Mouse (Mus musculus): Measurements from ENCODE around the gene C2.
"Not testable (repeated sequence)": the region's sequence is repeated elsewhere in the genome, so short reads cannot be mapped to it uniquely, and the experiment has no call there.

C2 gene

GRCm38 (mm10) chr17:34902895-34903294 lies 4.8 kb upstream of the C2 start:
- DNase-seq: no peak

GRCm38 (mm10) chr17:34901948-34902347 lies 3.9 kb upstream of the C2 start:
- not testable (repeated sequence) for DNase-seq

DNA sequence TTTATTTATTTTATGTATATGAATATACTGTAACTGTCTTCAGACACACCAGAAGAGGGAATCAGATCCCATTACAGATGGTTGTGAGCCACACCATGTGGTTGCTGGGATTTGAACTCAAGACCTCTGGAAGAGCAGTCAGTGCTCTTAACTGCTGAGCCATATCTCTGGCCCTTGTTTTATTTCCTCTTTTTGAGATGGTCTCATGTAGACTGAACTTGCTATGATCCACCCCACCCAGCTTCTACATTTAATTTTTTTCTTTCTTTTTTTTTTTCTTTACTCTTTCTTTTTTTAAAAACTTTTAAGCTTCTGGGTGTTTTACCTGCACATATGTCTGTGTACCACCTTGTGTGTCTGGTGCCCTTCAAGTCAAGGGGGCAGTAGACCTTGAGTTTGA lies 2.8 kb upstream of the C2 start:
- not testable (repeated sequence) for DNase-seq

DNA sequence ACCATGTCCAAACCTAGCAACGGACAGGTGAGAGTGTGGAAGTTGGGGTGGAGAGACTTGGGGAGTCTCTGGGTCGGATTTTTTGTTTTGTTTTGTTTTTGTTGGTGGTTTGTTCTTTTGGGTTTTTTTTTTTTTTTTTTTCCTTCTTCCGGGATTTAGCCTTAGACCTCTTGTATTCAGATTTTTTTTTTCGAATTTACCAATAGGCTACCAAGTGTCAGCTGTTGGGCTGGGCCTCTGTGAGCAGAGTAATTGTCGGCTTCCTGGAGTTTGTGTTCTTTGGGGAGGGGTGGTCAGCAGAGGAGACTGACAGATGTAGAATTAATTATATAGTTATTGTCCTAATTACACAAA lies 1.8 kb upstream of the C2 start:
- DNase-seq: no peak

DNA sequence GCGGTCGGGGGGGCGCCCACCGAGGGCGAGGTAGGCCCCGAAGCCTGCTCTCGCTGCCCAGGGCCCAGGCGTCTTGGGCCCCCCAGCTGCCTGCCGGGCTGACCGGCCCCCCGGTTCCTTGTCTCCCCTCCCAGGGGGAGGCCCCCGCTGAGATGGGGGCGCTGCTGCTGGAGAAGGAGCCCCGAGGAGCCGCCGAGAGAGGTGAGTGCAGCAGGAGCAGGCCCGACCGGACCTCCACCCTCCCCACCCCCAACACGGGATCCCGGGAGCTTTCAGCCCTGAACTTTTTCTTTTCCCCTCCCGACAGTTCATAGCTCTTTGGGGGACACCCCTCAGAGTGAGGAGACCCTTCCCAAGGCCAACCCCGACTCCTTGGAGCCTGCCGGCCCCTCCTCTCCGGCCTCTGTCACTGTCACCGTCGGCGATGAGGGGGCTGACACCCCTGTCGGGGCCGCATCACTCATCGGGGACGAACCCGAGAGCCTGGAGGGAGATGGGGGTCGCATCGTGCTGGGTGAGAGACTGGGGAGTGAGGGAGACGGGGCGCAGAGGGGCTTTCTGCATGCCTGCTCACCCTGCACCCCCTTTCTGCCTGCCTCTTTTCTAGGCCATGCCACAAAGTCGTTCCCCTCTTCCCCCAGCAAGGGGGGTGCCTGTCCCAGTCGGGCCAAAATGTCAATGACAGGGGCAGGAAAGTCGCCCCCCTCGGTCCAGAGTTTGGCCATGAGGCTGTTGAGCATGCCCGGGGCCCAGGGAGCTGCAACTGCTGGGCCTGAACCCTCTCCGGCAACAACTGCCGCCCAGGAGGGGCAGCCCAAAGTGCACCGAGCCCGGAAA lies 1.2 kb upstream of the C2 start:
- DNase-seq: peak; percentile 28 to 33

GRCm38 (mm10) chr17:34898706-34899052 lies 614 bp upstream of the C2 start:
- no peak for DNase-seq

DNA sequence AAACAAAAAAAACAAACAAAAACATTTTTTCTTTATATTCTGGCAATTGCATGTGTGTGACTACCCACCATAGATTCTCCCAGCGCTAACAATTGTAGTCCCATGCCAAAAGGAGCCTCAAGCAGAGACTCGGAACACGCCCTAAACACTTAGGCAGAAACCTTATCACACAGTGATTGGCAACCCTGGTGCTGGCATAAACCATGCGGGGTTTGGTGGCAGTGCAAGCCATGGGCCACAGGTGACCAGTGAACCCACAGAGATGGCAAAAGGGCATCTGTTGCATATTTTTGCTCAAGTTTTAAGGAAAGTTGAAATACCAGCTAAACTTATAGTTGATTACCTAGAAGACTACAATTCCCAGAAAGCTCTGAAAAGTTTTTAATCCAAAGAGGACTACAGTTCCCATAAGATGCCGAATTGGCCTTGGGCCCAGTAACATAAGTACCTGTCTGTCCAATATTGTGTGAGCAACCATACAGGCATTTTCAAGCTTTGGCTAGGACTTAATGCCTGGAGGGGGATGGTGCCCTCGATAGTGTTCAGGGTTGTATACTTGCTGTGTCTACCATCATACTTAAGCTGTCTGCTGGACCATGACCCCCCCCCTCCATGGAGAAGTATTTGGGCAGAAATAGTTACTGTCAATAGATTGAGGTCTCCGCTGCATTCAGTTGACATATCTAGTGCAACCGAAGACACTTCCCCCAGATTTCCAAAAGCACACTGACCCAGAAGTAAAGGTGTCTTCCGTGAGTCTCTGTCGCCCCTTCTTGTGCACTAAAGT lies 499 bp downstream of the C2 start:
- peak; percentile 35 to 49 for DNase-seq

GRCm38 (mm10) chr17:34896366-34896765 lies 1.7 kb downstream of the C2 start:
- no peak for DNase-seq

DNA sequence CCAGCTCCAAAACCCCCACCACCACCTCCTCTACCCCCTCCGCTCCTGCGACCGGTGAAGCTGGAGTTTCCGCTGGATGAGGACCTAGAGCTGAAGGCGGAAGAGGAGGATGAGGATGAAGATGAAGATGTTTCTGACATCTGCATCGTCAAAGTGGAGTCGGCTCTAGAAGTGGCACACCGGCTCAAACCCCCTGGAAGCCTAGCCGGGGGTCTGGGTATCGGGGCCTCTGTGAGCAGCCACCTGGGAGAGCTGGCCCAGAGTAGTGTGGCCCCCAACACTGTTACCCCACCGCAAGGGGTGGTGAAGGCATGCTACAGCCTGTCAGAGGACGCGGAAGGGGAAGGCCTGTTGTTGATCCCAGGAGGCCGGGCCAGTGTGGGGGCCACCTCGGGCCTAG lies 2.3 kb downstream of the C2 start:
- DNase-seq: no peak

DNA sequence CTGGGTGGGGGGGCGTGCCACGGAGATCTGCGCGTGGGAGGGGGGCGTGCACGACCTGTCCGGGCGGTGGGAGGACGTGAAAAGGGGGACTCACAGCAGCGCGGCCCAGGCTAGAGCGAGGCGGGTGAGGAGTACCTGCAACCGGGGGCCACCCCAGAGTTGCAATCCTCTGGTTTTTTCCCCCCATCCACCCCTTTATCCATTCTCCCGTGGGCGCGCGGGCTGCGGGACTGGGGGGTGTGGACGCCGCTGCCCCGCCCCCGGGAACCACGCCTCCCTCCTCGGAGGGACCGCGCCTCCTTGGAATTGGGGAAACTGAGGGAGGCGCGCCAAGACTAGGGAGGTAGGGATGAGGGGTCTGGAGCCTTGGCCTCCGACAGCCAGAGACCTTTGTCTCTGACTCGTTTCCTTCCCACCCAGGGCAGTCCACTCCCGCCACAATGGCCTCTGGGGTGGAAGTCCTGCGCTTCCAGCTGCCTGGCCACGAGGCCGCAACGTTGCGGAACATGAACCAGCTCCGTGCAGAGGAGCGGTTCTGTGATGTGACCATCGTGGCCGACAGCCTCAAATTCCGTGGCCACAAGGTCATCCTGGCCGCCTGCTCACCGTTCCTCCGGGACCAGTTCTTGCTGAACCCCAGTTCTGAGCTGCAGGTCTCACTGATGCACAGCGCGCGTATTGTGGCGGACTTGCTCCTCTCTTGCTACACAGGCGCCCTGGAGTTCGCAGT lies 3.1 kb downstream of the C2 start:
- DNase-seq: peak; percentile 40 to 57

GRCm38 (mm10) chr17:34894074-34894597 lies 3.9 kb downstream of the C2 start:
- DNase-seq: peak; percentile 90 to 94

DNA sequence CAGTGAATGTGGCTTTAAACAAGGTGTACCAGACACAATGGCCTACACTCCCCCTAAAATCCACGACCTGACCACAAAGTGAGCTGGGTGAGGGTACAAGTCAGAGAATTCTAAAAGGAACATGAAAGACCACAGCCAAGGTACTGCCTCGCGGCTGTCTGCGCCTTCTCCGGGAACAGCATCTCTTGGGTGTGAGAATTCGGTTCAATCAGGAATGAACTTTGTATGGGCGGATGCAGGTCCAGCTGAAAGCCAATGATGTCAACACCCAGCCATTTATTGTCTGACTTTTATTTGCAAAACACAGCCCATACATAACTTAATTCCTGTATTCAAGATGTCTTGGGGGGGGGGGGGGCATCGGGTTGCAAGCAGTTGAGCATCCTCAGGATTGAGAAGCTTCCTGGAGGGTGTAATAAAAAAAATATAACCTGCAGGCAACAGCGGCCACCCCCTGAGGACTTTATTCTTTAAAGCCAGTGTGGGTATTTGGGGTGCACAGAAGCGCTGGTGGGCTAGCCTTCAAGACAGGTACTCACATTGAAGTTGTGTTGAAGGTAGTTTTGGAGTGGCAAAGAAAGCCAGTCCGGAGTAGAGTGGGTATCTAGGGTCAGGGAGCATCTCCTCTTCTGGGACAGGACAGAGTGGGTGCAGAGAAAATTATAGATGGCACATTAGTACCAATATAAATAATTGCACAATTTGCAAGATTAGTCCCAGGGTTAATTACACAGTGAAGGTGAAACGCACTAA lies 4.8 kb downstream of the C2 start:
- no peak for DNase-seq

DNA sequence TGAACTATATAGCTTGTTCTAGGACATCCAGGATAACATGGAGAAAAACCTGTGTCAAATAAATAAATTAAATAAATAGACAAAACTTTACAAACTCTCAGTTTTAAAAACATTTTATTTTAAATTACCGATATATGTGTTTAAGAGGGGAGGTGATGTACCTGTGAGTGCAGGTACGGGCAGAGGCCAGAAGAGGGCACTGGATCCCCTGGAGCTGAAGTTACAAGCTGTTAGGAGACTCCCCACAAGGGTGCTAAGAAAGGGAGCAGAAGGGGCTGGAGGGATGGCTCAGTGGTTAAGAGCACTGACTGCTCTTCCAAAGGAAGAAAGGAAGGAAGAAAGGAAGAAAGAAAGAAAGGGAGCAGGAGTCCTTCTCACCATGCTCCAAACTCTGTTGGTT lies 6.7 kb downstream of the C2 start:
- no peak for DNase-seq

DNA sequence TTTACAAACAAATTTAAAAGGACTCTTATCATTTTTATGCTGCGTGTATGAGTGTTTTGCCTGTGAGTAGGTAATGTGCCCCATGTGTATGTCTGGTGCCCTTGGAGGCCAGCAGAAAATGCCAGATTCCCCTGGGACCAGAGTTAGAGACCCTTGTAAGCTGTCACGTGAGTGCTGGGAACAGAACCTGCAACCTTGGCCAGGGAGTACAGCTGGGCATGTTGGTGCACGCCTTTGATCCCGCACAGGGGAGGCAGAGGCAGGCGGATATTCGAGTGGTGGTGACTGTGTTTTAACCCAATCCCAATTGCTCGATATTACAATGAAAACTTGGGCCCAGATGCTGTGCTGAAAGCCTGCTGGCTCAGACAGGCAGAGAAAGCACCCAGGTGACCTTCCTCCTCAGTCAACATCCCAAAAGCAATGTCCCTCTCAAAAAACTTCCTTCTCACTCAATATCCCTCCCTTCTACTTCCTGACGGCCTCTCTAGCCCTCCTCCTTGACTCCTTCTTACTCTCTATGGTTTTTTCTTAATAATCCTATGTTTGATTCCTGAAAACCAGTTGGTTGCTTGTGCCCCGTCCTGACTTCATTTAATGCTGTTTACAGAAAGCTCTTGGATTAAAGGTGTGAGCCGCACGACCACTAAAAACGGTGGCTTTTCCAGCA lies 7.9 kb downstream of the C2 start:
- no peak for DNase-seq

DNA sequence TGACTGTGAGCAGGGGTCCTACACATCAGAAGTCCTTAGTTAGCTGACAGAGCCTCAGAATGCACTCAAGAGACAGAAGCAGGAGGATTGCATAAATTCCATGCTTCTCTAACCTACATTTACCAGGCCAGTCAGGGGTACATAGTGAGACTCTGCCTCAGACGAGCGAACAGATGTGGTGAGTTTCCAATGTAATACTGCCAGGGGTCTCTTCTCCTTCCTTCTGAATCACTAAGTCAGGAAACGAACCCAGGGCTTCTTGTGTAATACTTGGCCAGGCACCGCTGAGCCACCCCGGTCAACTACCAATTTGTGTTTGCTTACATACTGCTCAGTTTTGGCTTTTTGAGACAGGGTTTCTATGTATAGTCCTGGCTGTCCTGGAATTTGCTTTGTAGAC lies 10.1 kb downstream of the C2 start:
- no peak for DNase-seq

DNA sequence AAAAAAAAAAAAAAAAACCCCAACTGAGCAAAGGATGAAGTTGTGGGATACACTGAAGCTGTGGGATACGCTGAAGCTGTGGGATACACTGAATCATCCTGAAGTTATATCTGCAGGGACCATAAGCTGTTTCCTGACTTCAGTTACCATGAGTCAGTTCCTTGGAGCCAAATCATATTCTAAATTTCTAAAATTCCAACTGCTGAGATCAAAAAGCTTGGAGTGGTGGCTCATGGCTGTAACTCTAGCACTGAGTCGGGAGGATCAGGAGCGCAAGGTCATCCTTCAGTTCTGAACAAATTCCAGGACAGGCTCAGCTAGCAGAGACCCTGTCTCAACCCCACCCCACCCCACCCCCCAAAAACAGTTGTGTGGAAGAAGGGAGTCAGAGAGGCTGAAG lies 12.4 kb downstream of the C2 start:
- DNase-seq: no peak

- no peak for DNase-seq
Measured at GRCm38 (mm10) chr17:34884704-34885103, 13.4 kb downstream of the C2 start.

DNA sequence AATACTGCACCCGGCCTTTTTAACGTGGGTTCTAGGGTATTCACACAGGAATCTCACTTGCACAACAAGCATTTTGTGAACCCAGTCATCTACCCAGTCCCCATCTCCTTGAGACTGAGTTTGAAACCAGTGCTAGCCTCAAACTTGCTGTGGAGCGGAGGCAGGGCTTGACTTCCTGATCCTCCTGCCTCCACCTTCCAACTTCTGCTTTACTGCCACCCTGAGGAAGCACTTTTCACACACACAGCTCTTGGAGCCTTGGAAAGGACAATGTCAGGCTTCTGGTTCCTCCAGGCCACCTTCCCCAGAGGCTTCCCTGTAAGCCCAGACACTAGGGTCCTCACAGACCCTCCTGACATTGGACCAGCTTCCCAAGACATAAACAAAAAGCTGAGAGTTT lies 14.7 kb downstream of the C2 start:
- no peak for DNase-seq

DNA sequence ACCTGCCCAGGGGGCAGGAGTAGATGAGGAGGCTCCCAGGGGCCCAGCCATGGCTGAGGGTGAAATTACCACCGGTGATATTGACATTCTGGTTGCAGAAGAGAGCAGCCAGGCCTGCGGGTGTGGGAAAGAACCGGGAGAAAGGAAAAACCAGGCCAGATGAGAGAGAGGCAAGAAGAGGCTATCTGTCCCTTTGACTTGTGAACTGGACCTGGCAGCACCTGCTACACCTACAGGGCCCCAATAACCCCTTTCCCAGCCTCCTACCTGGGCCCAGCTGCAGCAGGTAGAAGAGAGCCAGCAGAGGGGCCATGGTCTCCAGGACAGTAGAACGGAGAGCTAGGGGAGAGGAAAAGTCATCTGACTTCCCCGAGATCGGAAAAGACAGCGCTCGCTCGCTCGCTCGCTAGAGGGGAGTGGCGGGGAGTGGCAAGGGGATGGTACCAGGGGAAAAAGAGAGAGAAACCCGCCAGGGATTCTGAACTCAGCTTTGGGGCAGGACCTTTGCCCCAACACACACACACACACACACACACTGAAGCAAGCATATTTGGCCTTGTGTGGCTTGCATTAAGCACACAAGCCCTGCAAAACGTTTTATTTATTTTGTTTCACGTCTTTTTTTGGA lies 16.3 kb downstream of the C2 start, which contains the start of gene Gm20547:
TSS of gene Gm20547 (minus strand) at position 360 of the 628 bp plus-strand sequence.
- no peak for DNase-seq

GRCm38 (mm10) chr17:34881166-34881565 lies 16.9 kb downstream of the C2 start:
- DNase-seq: no peak

DNA sequence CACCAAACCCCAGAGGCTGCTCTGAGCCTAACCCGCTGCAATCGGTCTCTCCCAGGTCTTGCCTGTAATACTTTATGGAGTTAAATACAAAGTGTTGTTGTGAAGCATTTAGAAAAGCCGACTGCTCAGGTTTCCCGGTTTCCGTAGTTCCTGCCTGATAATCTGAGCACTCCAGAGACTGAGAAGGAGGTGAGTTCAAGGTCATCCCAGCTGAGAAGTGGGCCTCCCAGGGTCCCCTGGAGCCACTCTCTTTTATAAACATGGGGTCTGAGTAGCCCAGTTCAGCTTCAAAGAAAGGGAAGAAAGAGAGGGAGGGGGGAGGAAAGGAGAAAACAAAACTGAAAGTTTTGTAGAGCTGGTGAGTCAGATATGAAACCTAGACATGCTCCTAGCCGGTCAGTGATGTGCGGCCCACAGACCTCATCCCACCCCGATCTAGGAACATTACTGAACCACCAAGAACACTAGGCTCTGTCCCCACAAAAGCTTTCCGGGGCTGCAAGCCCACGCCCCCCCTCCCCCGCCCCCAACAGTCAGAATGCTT lies 18.7 kb downstream of the C2 start, which contains the start of gene Zbtb12:
TSS of gene Zbtb12 (plus strand) at position 148 of the 544 bp plus-strand sequence.
- no peak for DNase-seq

All from cerebellum, postnatal 36 days (tissue).